In the genomic region with DNA sequence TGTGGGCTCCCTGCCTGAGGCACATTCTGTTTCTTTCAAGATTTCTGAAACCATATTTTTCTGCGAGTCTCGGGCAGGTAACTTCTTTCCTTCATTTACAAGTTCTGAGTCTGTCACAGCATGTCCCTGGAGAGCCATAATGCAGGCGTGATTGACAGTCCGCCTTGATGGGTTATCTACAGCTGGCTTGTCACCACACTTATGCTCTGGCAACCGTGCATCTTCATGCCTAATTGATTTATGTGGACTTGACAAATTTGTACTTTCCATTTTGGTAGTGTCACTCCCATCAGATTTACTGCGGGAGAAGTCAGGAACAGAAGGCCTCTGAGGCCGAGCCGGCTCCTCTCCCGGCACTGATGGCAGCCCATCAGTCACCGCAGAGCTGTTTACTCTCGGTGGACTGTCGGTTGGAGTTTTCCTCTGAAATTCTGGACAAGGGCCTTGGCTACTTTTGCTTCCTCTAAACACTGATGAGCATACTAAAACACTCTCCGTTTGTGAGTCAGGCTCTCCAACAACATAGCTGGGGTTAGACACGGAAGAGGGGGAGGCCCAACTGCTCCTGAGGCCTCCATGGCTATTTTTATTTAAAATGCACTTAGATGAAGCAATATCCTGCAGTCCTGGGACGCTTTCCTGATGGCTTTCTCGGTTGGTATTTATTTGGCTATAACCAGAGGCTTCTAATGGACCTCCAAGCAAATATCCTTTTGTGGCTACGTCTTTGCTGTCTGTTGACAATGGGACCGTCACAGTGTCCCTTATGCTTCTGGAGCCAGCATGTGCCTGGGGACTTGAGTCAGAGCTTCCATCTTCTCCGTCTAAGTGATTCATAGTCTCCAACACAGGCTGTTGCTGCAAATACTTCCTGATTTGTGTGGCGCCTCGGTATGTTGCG, we compare ENCODE assay signal across 9 mouse cellular contexts. TPM values are rescaled to one million over a fixed set of nuclear protein-coding genes. Genes with fewer than 3 reads are reported as not detected.
DNase-seq lines count a peak whose midpoint lies in the region; ATAC-seq lines count a peak whose summit lies in the region.
"Had no signal": no experiment of that assay in that cellular context is flagged by ENCODE, and none has a peak within 500 bp of the region (broad histone marks: within the 10 kb centered on the region; RNA-seq: fewer than 3 reads in every experiment).

No protein-coding gene starts in this region.

- peak; percentile 92 for DNase-seq in heart, adult 11 months
- no peak for DNase-seq in heart, postnatal 4 days
- peak; percentile 19 for DNase-seq in embryo, embryonic 11 days
- peak; percentile 41 for DNase-seq in kidney, postnatal 10 days
- DNase-seq in neural tube, embryonic 11.5 days (ENCODE audit: low spot score), result no peak
- no peak for DNase-seq in ovary, adult 18-20 months (ENCODE audit: low spot score)
- DNase-seq in left cerebral cortex, postnatal 14 days (ENCODE audit: low spot score in 2 of 2), result no peak
- no peak for DNase-seq in forebrain, embryonic 14.5 days (ENCODE audit: low spot score)
- DNase-seq: thymus, adult 2 months had no signal

- no peak overlapping the region for H3K4me2 ChIP-seq in neural tube, embryonic 11.5 days (ENCODE audit: low read depth)
- H3K4me2 ChIP-seq in forebrain, embryonic 14.5 days (ENCODE audit: low read length), result no peak overlapping the region

- H3K36me3 ChIP-seq in neural tube, embryonic 11.5 days (ENCODE audit: control insufficient read depth, insufficient read depth, low read length), result no peaks in the 10 kb centered on the region
- no peaks in the 10 kb centered on the region for H3K36me3 ChIP-seq in forebrain, embryonic 14.5 days (ENCODE audit: control insufficient read depth, insufficient read depth, low read length)

- 0 out of 2 replicates have a peak, but pooled peaks cover 5% of the 10 kb centered on the region for H3K4me1 ChIP-seq in neural tube, embryonic 11.5 days (ENCODE audit: control insufficient read depth, insufficient read depth, low read length)
- no peaks in the 10 kb centered on the region for H3K4me1 ChIP-seq in forebrain, embryonic 14.5 days (ENCODE audit: control insufficient read depth, insufficient read depth, low read length)

- no peaks in the 10 kb centered on the region for H3K27me3 ChIP-seq in neural tube, embryonic 11.5 days (ENCODE audit: control insufficient read depth, insufficient read depth, low read length)
- no peaks in the 10 kb centered on the region for H3K27me3 ChIP-seq in forebrain, embryonic 14.5 days (replicated peaks; ENCODE audit: control insufficient read depth, insufficient read depth, low read length)

- no peaks in the 10 kb centered on the region for H3K9me3 ChIP-seq in neural tube, embryonic 11.5 days (ENCODE audit: control insufficient read depth, low read length)
- no peaks in the 10 kb centered on the region for H3K9me3 ChIP-seq in forebrain, embryonic 14.5 days (replicated peaks; ENCODE audit: control insufficient read depth, low read length)

- no peak overlapping the region for H3K9ac ChIP-seq in neural tube, embryonic 11.5 days (ENCODE audit: low read length)
- H3K9ac ChIP-seq in forebrain, embryonic 14.5 days (ENCODE audit: low read length), result no peak overlapping the region

- H3K4me3 ChIP-seq in neural tube, embryonic 11.5 days (ENCODE audit: low read depth, low read length), result no peak overlapping the region
- H3K4me3 ChIP-seq in forebrain, embryonic 14.5 days (ENCODE audit: low read depth, low read length), result no peak overlapping the region

- intact Hi-C loops in left cerebral cortex, postnatal 14 days (cut with DNase I), result no loop called here

- 49% methylated on average over 22 of the region's 22 CpGs for WGBS in neural tube, embryonic 11.5 days
- WGBS in forebrain, embryonic 14.5 days, result 90% methylated on average over 22 of the region's 22 CpGs

- peak; percentile 73 for ATAC-seq in neural tube, embryonic 11.5 days (ENCODE audit: insufficient read depth, low FRiP score, low TSS enrichment)
- no peak for ATAC-seq in forebrain, embryonic 14.5 days

- no peak overlapping the region for H3K27ac ChIP-seq in neural tube, embryonic 11.5 days (ENCODE audit: low read depth, low read length)
- H3K27ac ChIP-seq in forebrain, embryonic 14.5 days (ENCODE audit: low read depth, low read length), result no peak overlapping the region

RNA-seq across cellular contexts. Expression of a gene that starts 41.2 kb away (rescaled TPM):
- 10 to 100 TPM; 85.5 to 86.4 TPM for total RNA-seq in heart, postnatal 4 days (2021)
- 7.3 and 7.8 TPM in 2 replicates for polyA plus RNA-seq in neural tube, embryonic 11.5 days (2014; fragmentation: Nextera tagmentation; extraction: Ambion mirVana)
- total RNA-seq in left cerebral cortex, postnatal 14 days (2021), result 1 to 10 TPM; 4.0 to 5.6 TPM
- polyA plus RNA-seq in forebrain, embryonic 14.5 days (2014; fragmentation: Nextera tagmentation; extraction: Ambion mirVana), result 1.5 and 1.8 TPM in 2 replicates

Comparison
In these comparisons a context has a peak if more than half of its experiments do, and no peak if none do; other contexts are left out.
1. DNase-seq: peak in heart, adult 11 months (single experiment), embryo, embryonic 11 days (single experiment) and kidney, postnatal 10 days (single experiment); none in heart, postnatal 4 days (single experiment), neural tube, embryonic 11.5 days (single experiment), ovary, adult 18-20 months (single experiment), left cerebral cortex, postnatal 14 days (0 of 2) and forebrain, embryonic 14.5 days (single experiment).
2. RNA of a gene that starts 41.2 kb away (total RNA-seq): 85.5 to 86.4 TPM in heart, postnatal 4 days; 4.0 to 5.6 TPM in left cerebral cortex, postnatal 14 days; every median in the first group is over 10 times any median in the second.